Mouse (Mus musculus) forebrain, embryonic 11.5 days (tissue): ENCODE measurements at regions not wholly inside any gene's neighbourhood (a gene's known extent, or its start where the extent isn't known, plus 50 kb on each side); places are given as distances from the start of the nearest gene placed in this dataset.

Experiments
- ATAC-seq: fragments of 200-750 bp; cut with Nextera tagmentation; replicated peaks from 2 replicates; pipeline ENCODE4 v1.8.0; 2017; ENCODE audit warnings: moderate TSS enrichment; ENCODE audit not compliant: low FRiP score
- DNase-seq: peaks from one replicate; pipeline ENCODE4 v3.0.0-alpha.2; 2017; ENCODE audit warnings: low spot score
- H3K27ac ChIP-seq: fragments of 300-500 bp; sonication (generic); 2 replicates; pipeline ENCODE4 v1.5.1; 2014; ENCODE audit warnings: low read depth, low read length
- H3K27me3 ChIP-seq: fragments of 300-500 bp; sonication (generic); 2 replicates; pipeline ENCODE4 v1.6.1; 2014; ENCODE audit warnings: mild to moderate bottlenecking, low read length, mixed read lengths; ENCODE audit not compliant: control insufficient read depth, insufficient read depth
- H3K36me3 ChIP-seq: fragments of 300-500 bp; sonication (generic); 2 replicates; pipeline ENCODE4 v1.6.1; 2014; ENCODE audit warnings: mild to moderate bottlenecking, low read length, moderate library complexity, mixed read lengths; ENCODE audit not compliant: control insufficient read depth, insufficient read depth
- H3K4me1 ChIP-seq: fragments of 300-500 bp; sonication (generic); replicated peaks from 2 replicates; pipeline ENCODE4 v1.6.1; 2014; ENCODE audit warnings: low read length, mixed read lengths; ENCODE audit not compliant: control insufficient read depth, insufficient read depth
- H3K4me2 ChIP-seq: fragments of 300-500 bp; sonication (generic); 2 replicates; pipeline ENCODE4 v1.6.1; 2014; ENCODE audit warnings: low read depth, mild to moderate bottlenecking, low read length, moderate library complexity, mixed read lengths; ENCODE audit not compliant: severe bottlenecking
- H3K4me3 ChIP-seq: fragments of 300-500 bp; sonication (generic); 2 replicates; pipeline ENCODE4 v1.5.1; 2014; ENCODE audit warnings: low read depth, low read length
- H3K9ac ChIP-seq: fragments of 300-500 bp; sonication (generic); 2 replicates; pipeline ENCODE4 v1.6.1; 2014; ENCODE audit warnings: low read length
- H3K9me3 ChIP-seq: fragments of 300-500 bp; sonication (generic); 2 replicates; pipeline ENCODE4 v1.6.1; 2016; ENCODE audit warnings: low read length, mixed read lengths; ENCODE audit not compliant: control insufficient read depth
- WGBS: fragments of 180-500 bp; shearing (Covaris S2); extraction: QIAGEN DNeasy Blood & Tissue Kit; methylation state at CpG from one replicate; pipeline ENCODE4 v1.1.7; 2014; 5-methylcytosine and 5-hydroxymethylcytosine counted together

- no peak overlapping the region for H3K27ac ChIP-seq
- 70% methylated on average over 3 of the region's 3 CpGs for WGBS
Measured at GRCm38 (mm10) chr7:58151713-58152112, 504.3 kb upstream of the Atp10a start.

DNA sequence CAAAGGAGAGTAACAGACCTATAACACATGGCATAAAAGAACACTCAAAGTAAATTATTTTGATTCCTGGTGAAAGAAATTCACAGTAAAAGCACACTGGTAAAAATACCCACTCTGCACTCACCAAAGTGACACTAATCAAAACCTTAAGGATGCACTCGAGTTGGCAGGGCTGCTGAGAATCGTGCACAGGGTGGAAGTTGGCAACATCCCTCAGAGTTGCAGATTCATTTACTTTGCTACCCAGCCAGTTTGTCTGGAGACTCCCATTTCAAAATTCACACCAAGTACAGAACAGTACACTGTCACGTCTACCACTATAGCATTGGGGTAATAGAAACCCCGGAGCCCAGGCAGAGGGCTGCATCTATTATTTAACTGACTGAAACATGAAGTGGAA is 471.1 kb upstream of the Atp10a start:
- DNase-seq, result no peak
- Histone ChIP-seq H3K9me3 (no peaks in the 10 kb centered on the region), H3K4me2 (no peak overlapping the region), H3K4me3 (no peak overlapping the region), H3K27me3 (no peaks in the 10 kb centered on the region), H3K36me3 (no peaks in the 10 kb centered on the region), H3K4me1 (no peaks in the 10 kb centered on the region), H3K9ac (no peak overlapping the region), H3K27ac (no peak overlapping the region)
- WGBS, result 87% methylated on average over 4 of the region's 4 CpGs
- ATAC-seq, result no peak

More at GRCm38 (mm10) chr7:58151713-58152112, 504.3 kb upstream of the Atp10a start:
- Histone ChIP-seq H3K27me3 (no peaks in the 10 kb centered on the region), H3K36me3 (no peaks in the 10 kb centered on the region), H3K4me2 (no peak overlapping the region), H3K4me3 (no peak overlapping the region), H3K9me3 (no peaks in the 10 kb centered on the region), H3K4me1 (no peaks in the 10 kb centered on the region), H3K9ac (no peak overlapping the region)
- DNase-seq, result no peak
- ATAC-seq, result no peak

- H3K4me2 ChIP-seq, result no peak overlapping the region
- ATAC-seq (no peak), DNase-seq (no peak)
- H3K27me3 ChIP-seq, result no peaks in the 10 kb centered on the region
- no peak overlapping the region for H3K9ac ChIP-seq
- H3K4me3 ChIP-seq, result no peak overlapping the region
- no peaks in the 10 kb centered on the region for H3K36me3 ChIP-seq
- no peaks in the 10 kb centered on the region for H3K9me3 ChIP-seq
- no peak overlapping the region for H3K27ac ChIP-seq
- 89% methylated on average over 2 of the region's 2 CpGs for WGBS
- no peaks in the 10 kb centered on the region for H3K4me1 ChIP-seq
Measured at GRCm38 (mm10) chr7:58217726-58218125, 438.2 kb upstream of the Atp10a start.

GRCm38 (mm10) chr7:58224727-58225126 is 431.2 kb upstream of the Atp10a start:
- DNase-seq, result no peak
- Histone ChIP-seq H3K36me3 (no peaks in the 10 kb centered on the region), H3K9ac (no peak overlapping the region), H3K4me3 (no peak overlapping the region), H3K9me3 (no peaks in the 10 kb centered on the region), H3K27me3 (no peaks in the 10 kb centered on the region), H3K4me1 (no peaks in the 10 kb centered on the region), H3K4me2 (no peak overlapping the region), H3K27ac (no peak overlapping the region)
- WGBS, result 28% methylated on average over 1 of the region's 1 CpGs
- no peak for ATAC-seq

DNA sequence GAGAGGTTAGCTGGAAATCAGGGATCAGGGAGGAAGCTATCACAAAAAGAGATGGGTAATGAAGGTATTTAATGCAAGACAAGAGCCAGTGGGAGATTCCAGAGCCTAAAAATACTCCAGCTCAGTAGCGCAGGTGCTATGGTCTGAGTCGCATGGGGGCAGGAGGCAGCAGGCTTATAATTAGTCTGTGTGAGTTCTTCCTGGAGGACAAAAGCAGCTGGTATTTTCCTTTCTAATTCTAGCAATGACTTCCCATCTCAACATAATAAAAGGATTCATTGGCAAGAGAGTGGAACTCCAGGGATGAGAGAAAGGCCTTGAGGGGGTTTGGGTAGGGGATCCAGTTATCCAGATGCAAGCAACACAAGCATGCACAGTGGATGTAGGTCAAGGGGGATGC is 430.3 kb upstream of the Atp10a start:
- H3K9me3 ChIP-seq, result no peaks in the 10 kb centered on the region
- no peak for ATAC-seq
- no peak overlapping the region for H3K4me2 ChIP-seq
- H3K27me3 ChIP-seq, result no peaks in the 10 kb centered on the region
- H3K9ac ChIP-seq, result no peak overlapping the region
- no peaks in the 10 kb centered on the region for H3K36me3 ChIP-seq
- DNase-seq, result no peak
- no peak overlapping the region for H3K27ac ChIP-seq
- no peaks in the 10 kb centered on the region for H3K4me1 ChIP-seq
- no peak overlapping the region for H3K4me3 ChIP-seq
- 19% methylated on average over 2 of the region's 2 CpGs for WGBS

- no peaks in the 10 kb centered on the region for H3K36me3 ChIP-seq
- DNase-seq (no peak), ATAC-seq (peak; percentile 68)
- H3K4me2 ChIP-seq, result no peak overlapping the region
- 57% methylated on average over 3 of the region's 3 CpGs for WGBS
- H3K27ac ChIP-seq, result no peak overlapping the region
- H3K9ac ChIP-seq, result no peak overlapping the region
- H3K9me3 ChIP-seq, result no peaks in the 10 kb centered on the region
- H3K4me3 ChIP-seq, result no peak overlapping the region
- H3K4me1 ChIP-seq, result no peaks in the 10 kb centered on the region
- no peaks in the 10 kb centered on the region for H3K27me3 ChIP-seq
Measured at GRCm38 (mm10) chr7:58230162-58230681, 425.7 kb upstream of the Atp10a start.

- no peaks in the 10 kb centered on the region for H3K36me3 ChIP-seq
- no peak overlapping the region for H3K27ac ChIP-seq
- H3K4me1 ChIP-seq, result no peaks in the 10 kb centered on the region
- no peaks in the 10 kb centered on the region for H3K27me3 ChIP-seq
- ATAC-seq (no peak), DNase-seq (no peak)
- no peak overlapping the region for H3K9ac ChIP-seq
- no peak overlapping the region for H3K4me3 ChIP-seq
- H3K4me2 ChIP-seq, result no peak overlapping the region
- 88% methylated on average over 3 of the region's 3 CpGs for WGBS
- no peaks in the 10 kb centered on the region for H3K9me3 ChIP-seq
Measured at GRCm38 (mm10) chr7:58230943-58231342, 425.0 kb upstream of the Atp10a start.

DNA sequence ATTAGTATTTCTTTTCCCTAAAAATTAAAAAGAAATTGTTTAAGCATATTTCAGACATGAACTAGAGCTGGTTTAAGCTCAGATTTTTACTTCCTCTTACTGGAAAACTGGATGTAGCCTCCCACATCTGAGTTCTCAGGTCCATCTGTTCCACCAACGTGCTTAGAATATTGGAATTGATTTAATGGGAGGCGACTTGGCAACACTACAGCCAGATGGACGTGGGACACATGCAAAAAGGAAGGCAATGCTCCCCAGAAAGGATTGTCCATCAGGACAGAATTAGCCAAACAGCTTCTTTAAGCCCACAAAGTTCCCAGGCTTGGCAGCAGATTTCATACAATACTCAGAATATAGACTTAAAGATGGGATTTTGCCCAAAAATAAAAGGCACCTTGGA is 408.7 kb upstream of the Atp10a start:
- Histone ChIP-seq H3K9ac (no peak overlapping the region), H3K36me3 (no peaks in the 10 kb centered on the region), H3K4me3 (no peak overlapping the region), H3K27me3 (no peaks in the 10 kb centered on the region), H3K27ac (no peak overlapping the region), H3K9me3 (no peaks in the 10 kb centered on the region), H3K4me1 (no peaks in the 10 kb centered on the region), H3K4me2 (no peak overlapping the region)
- 67% methylated on average over 3 of the region's 3 CpGs for WGBS
- ATAC-seq (no peak), DNase-seq (no peak)
